Mouse (Mus musculus): ENCODE measurements around the gene Smim12.

DNA sequence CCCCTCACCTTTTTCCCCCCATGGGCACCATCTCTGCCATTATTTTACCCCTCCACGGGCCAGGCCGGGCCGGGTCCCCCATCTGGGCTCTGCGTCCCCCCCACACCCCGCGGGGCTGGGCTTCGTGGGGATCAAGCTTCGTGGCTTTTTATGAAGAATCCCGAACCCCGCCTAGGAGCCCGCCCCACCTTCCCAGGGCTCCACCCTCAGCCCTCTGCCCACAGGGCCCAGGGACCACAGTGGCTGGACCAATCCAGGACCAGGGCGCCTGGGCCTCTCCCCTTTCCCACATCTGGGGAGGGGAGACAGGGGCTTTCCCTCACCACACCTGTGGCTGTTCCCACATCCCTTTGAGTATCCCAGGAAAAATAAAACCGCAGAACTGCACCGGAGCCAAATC is 7.0 kb upstream of the Smim12 start:
- TF ChIP-seq CTCF (IDR thresholded peaks at IDR 0.05; ENCODE audit: control insufficient read depth, insufficient read depth, insufficient replicate concordance, low read depth, low read length) (no peak), POLR2A (IDR thresholded peaks at IDR 0.05; ENCODE audit: control insufficient read depth, low read depth, low read length) (no peak)
